Comparison of ENCODE assay signal across 16 mouse cellular contexts in genomic region chr2:80786370-80786769, GRCm38 (mm10).
"Had no signal": no experiment of that assay in that cellular context is flagged by ENCODE, and none has a peak within 500 bp of the region (broad histone marks: within the 10 kb centered on the region; RNA-seq: fewer than 3 reads in every experiment).

No protein-coding gene starts in this region.

- H3K9ac ChIP-seq: limb, embryonic 15.5 days; liver, embryonic 12.5 days; lung, embryonic 14.5 days; neural tube, embryonic 13.5 days; stomach, embryonic 15.5 days had no signal

- H3K27me3 ChIP-seq: limb, embryonic 15.5 days; liver, embryonic 12.5 days; neural tube, embryonic 13.5 days; stomach, embryonic 15.5 days had no signal

- DNase-seq: kidney, adult 9 months; kidney, postnatal 36 days; lung, embryonic 14.5 days; lung, postnatal 10 days; lung, postnatal 4 days; midbrain, embryonic 14.5 days; right cerebral cortex, adult 18-20 months; right cerebral cortex, postnatal 25 days; spleen, adult 18-20 months; thymus, postnatal 4 days had no signal

- H3K4me2 ChIP-seq: limb, embryonic 15.5 days; liver, embryonic 12.5 days; lung, embryonic 14.5 days; neural tube, embryonic 13.5 days; stomach, embryonic 15.5 days had no signal

- H3K9me3 ChIP-seq: limb, embryonic 15.5 days; liver, embryonic 12.5 days; midbrain, embryonic 10.5 days; neural tube, embryonic 13.5 days; stomach, embryonic 15.5 days had no signal

- H3K4me3 ChIP-seq: limb, embryonic 15.5 days; liver, embryonic 12.5 days; midbrain, embryonic 10.5 days; neural tube, embryonic 13.5 days; stomach, embryonic 15.5 days had no signal

- H3K27ac ChIP-seq: kidney, postnatal 0 days; limb, embryonic 15.5 days; liver, embryonic 12.5 days; midbrain, embryonic 10.5 days; neural tube, embryonic 13.5 days; stomach, embryonic 15.5 days had no signal

- H3K4me1 ChIP-seq: limb, embryonic 15.5 days; liver, embryonic 12.5 days; stomach, embryonic 15.5 days had no signal

- H3K36me3 ChIP-seq: limb, embryonic 15.5 days; liver, embryonic 12.5 days; midbrain, embryonic 10.5 days; neural tube, embryonic 13.5 days; stomach, embryonic 15.5 days had no signal

- ATAC-seq: liver, embryonic 12.5 days had no signal
